Mouse (Mus musculus) intestine, embryonic 14.5 days (tissue): ENCODE measurements around the gene Cox10. TPM values are rescaled to one million over a fixed set of nuclear protein-coding genes. Genes with fewer than 3 reads are reported as not detected.

Experiments
- ATAC-seq: fragments of 200-750 bp; cut with Nextera tagmentation; replicated peaks from 2 replicates; pipeline ENCODE4 v1.8.0; 2017; ENCODE audit warnings: low read depth, moderate number of reproducible peaks, moderate TSS enrichment, moderate library complexity; ENCODE audit not compliant: low FRiP score, low TSS enrichment
- DNase-seq: peaks from one replicate; pipeline ENCODE4 v3.0.0-alpha.2; 2018; ENCODE audit warnings: low spot score
- H3K27ac ChIP-seq: fragments of 300-500 bp; sonication (generic); 2 replicates; pipeline ENCODE4 v1.5.1; 2014; ENCODE audit warnings: low read depth, mild to moderate bottlenecking, control low read depth
- H3K27me3 ChIP-seq: fragments of 300-500 bp; sonication (generic); replicated peaks from 2 replicates; pipeline ENCODE4 v1.6.1; 2014; ENCODE audit warnings: low read length, control low read depth; ENCODE audit not compliant: control insufficient read depth, insufficient read depth
- H3K36me3 ChIP-seq: fragments of 300-500 bp; sonication (generic); 2 replicates; pipeline ENCODE4 v1.6.1; 2014; ENCODE audit warnings: low read length, control low read depth; ENCODE audit not compliant: control insufficient read depth, insufficient read depth
- H3K4me1 ChIP-seq: fragments of 300-500 bp; sonication (generic); replicated peaks from 2 replicates; pipeline ENCODE4 v1.6.1; 2014; ENCODE audit warnings: low read length, control low read depth, mixed read lengths; ENCODE audit not compliant: control insufficient read depth, insufficient read depth
- H3K4me2 ChIP-seq: fragments of 300-500 bp; sonication (generic); 2 replicates; pipeline ENCODE4 v1.6.1; 2014; ENCODE audit warnings: low read length
- H3K4me3 ChIP-seq: fragments of 300-500 bp; sonication (generic); 2 replicates; pipeline ENCODE4 v1.5.1; 2014; ENCODE audit warnings: low read depth, low read length, control low read depth, mixed read lengths
- H3K9ac ChIP-seq: fragments of 300-500 bp; sonication (generic); 2 replicates; pipeline ENCODE4 v1.6.1; 2014; ENCODE audit warnings: mild to moderate bottlenecking, low read length
- H3K9me3 ChIP-seq: fragments of 300-500 bp; sonication (generic); 2 replicates; pipeline ENCODE4 v1.6.1; 2016; ENCODE audit warnings: low read length, control low read depth; ENCODE audit not compliant: control insufficient read depth
- WGBS: fragments of 180-500 bp; shearing (Covaris S2); extraction: QIAGEN DNeasy Blood & Tissue Kit; methylation state at CpG from one replicate; pipeline ENCODE4 v1.1.7; 2014; 5-methylcytosine and 5-hydroxymethylcytosine counted together
- polyA plus RNA-seq: library from polyadenylated mRNA; unstranded; fragments of >200 nt; fragmentation: Nextera tagmentation; extraction: Ambion mirVana; gene quantifications from 2 replicates; pipeline ENCODE4 v1.2.1, GENCODE M21; 2014

The Cox10 gene
- polyA plus RNA-seq, 1 experiment from 2014 or later = 33.0 TPM

GRCm38 (mm10) chr11:64062226-64062625 is 17.0 kb downstream of the Cox10 start:
- no peaks in the 10 kb centered on the region for H3K27me3 ChIP-seq
- no peak overlapping the region for H3K4me3 ChIP-seq
- no peaks in the 10 kb centered on the region for H3K4me1 ChIP-seq
- no peak overlapping the region for H3K9ac ChIP-seq
- ATAC-seq = no peak
- no peak overlapping the region for H3K4me2 ChIP-seq
- H3K9me3 ChIP-seq = no peaks in the 10 kb centered on the region
- WGBS = 92% methylated on average over 4 of the region's 4 CpGs
- no peak for DNase-seq
- H3K36me3 ChIP-seq = peaks cover 21% of the 10 kb centered on the region; the same call in 1 of the 2 replicates
- no peak overlapping the region for H3K27ac ChIP-seq

- Histone ChIP-seq H3K9me3 (no peaks in the 10 kb centered on the region), H3K36me3 (peaks cover 17% of the 10 kb centered on the region; the same call in 1 of the 2 replicates), H3K27ac (no peak overlapping the region), H3K4me2 (no peak overlapping the region), H3K4me3 (no peak overlapping the region), H3K27me3 (no peaks in the 10 kb centered on the region), H3K9ac (no peak overlapping the region), H3K4me1 (no peaks in the 10 kb centered on the region)
- WGBS = 83% methylated on average over 2 of the region's 2 CpGs
- ATAC-seq = no peak
- DNase-seq = no peak
Observed at GRCm38 (mm10) chr11:64059305-64059704, 20.0 kb downstream of the Cox10 start.

DNA sequence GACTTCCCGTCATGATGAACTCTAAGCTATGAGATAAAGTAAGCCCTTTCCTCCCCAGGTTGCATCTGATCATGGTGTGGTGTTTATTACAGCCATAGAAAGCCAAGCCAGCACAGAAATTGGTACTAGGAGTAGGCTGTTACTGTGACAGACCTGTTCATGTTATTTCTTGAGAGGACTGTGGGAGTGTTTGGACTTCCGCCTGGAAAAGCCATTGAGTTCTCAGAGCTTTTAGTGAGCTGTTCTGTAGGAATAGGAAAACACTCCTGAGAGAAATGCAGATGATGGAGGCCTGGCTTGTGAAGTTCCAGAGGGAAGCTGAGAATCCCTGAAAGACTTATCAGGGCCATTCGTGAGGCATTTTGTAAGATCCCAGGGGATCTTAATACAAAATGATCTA is 20.8 kb downstream of the Cox10 start:
- 91% methylated on average over 3 of the region's 3 CpGs for WGBS

DNA sequence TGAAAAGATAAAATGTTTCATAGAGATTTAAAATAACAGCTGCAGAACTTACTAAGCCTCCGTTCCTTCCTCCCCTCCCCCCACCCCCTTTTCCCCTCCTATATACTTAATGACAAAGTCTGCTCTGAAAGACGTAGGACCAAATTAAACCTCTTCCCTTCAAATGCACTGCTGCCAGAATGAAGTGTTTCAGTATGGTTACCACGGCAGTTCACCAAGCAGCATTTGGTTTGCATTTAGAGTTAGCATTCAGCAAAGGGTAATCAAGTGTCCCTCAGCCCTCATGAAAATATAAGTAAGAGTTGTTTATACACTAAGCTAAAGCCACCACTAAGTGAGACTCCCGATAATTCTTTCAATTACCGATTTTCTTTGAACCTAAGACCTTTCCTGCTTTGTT is 25.9 kb downstream of the Cox10 start:
- H3K27me3 ChIP-seq = no peaks in the 10 kb centered on the region
- H3K4me3 ChIP-seq = no peak overlapping the region
- H3K4me2 ChIP-seq = no peak overlapping the region
- 83% methylated on average over 5 of the region's 5 CpGs for WGBS
- ATAC-seq (no peak), DNase-seq (no peak)
- H3K36me3 ChIP-seq = peaks cover 6% of the 10 kb centered on the region; the same call in 1 of the 2 replicates
- no peaks in the 10 kb centered on the region for H3K4me1 ChIP-seq
- H3K27ac ChIP-seq = no peak overlapping the region
- H3K9me3 ChIP-seq = no peaks in the 10 kb centered on the region
- no peak overlapping the region for H3K9ac ChIP-seq

More for the DNA sequence above, 20.8 kb downstream of the Cox10 start:
- no peaks in the 10 kb centered on the region for H3K27me3 ChIP-seq
- DNase-seq = no peak
- H3K27ac ChIP-seq = no peak overlapping the region
- no peak overlapping the region for H3K4me2 ChIP-seq
- no peak overlapping the region for H3K9ac ChIP-seq
- no peak for ATAC-seq
- H3K9me3 ChIP-seq = no peaks in the 10 kb centered on the region
- H3K36me3 ChIP-seq = peaks cover 17% of the 10 kb centered on the region; the same call in 1 of the 2 replicates
- H3K4me1 ChIP-seq = no peaks in the 10 kb centered on the region
- no peak overlapping the region for H3K4me3 ChIP-seq

- H3K36me3 ChIP-seq = no peaks in the 10 kb centered on the region; the same call in 1 of the 2 replicates
- ATAC-seq (no peak), DNase-seq (no peak)
- WGBS = 54% methylated on average over 9 of the region's 9 CpGs
- H3K9ac ChIP-seq = no peak overlapping the region
- no peak overlapping the region for H3K4me2 ChIP-seq
- no peak overlapping the region for H3K4me3 ChIP-seq
- H3K9me3 ChIP-seq = no peaks in the 10 kb centered on the region
- no peak overlapping the region for H3K27ac ChIP-seq
- H3K27me3 ChIP-seq = no peaks in the 10 kb centered on the region
- H3K4me1 ChIP-seq = no peaks in the 10 kb centered on the region
Observed at GRCm38 (mm10) chr11:64051195-64051968, 27.9 kb downstream of the Cox10 start.

DNA sequence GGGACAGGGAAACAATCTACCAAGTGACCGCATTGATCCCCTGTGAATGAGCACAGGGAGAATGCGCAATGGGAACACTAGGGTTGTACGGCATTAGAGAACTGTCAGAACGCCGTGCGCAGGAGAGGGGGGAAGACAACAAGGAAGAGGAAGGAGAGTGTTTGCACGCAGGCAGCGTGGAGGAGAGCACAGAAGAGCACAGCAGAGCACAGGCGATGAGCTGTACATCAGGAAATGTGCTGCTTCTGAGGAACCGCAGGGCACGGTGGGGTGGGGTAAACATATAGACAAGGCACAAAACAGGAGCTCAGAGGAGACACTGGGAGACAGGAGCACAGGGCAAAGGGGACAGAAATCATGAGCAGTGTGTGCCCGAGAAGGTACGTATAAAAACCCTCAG is 31.8 kb downstream of the Cox10 start:
- 81% methylated on average over 13 of the region's 13 CpGs for WGBS
- H3K27me3 ChIP-seq = no peaks in the 10 kb centered on the region

DNA sequence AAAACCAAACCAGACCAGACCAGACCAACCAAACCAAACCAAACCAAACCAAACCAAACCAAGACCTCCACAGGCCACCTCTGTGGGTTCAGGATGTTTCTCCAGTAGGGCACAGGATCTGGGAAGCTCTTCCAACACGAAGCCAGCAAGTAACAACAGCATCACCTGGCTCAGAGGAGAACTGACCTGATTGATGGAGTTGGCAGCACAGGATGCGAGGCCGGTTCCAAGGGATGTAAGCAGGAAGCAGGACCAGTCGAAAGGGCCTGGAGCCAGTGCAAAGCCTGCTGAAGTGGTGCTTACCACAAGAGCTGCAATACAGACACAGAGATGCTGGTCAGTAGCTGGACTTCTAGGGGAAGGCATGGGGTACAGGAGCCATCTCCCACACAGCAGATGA is 34.2 kb downstream of the Cox10 start:
- peaks cover 17% of the 10 kb centered on the region; the same call in 1 of the 2 replicates for H3K36me3 ChIP-seq
- no peaks in the 10 kb centered on the region for H3K9me3 ChIP-seq
- no peak overlapping the region for H3K27ac ChIP-seq
- H3K4me2 ChIP-seq = no peak overlapping the region
- ATAC-seq (no peak), DNase-seq (no peak)
- H3K9ac ChIP-seq = no peak overlapping the region
- H3K4me3 ChIP-seq = no peak overlapping the region
- H3K27me3 ChIP-seq = no peaks in the 10 kb centered on the region
- no peaks in the 10 kb centered on the region for H3K4me1 ChIP-seq
- 87% methylated on average over 4 of the region's 4 CpGs for WGBS

More for the DNA sequence above, 31.8 kb downstream of the Cox10 start:
- Histone ChIP-seq H3K4me1 (no peaks in the 10 kb centered on the region), H3K27ac (no peak overlapping the region), H3K4me3 (no peak overlapping the region), H3K9me3 (no peaks in the 10 kb centered on the region), H3K9ac (no peak overlapping the region), H3K4me2 (no peak overlapping the region), H3K36me3 (peaks cover 14% of the 10 kb centered on the region; the same call in 1 of the 2 replicates)
- DNase-seq = no peak
- no peak for ATAC-seq

DNA sequence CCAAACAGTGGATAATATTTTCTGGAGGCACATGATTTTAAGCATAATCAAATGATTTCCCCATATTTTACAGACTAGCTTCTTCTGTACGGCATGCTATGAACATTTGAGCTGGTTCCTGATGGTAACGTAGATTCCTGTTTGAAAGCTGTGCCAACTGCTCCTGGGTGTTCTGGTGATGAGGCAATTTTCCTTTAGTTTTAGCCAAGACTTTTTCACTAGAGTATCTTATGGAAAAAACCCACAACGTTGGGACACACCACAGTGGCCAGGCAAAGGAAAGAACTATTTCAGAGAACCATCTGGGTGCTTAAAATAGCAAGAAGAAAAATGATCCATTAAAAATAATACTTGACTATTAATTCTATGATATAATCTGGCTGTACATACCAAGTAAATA is 35.2 kb downstream of the Cox10 start:
- DNase-seq (no peak), ATAC-seq (no peak)
- H3K36me3 ChIP-seq = peaks cover 17% of the 10 kb centered on the region; the same call in 1 of the 2 replicates
- H3K27ac ChIP-seq = no peak overlapping the region
- H3K4me2 ChIP-seq = no peak overlapping the region
- no peak overlapping the region for H3K9ac ChIP-seq
- H3K4me3 ChIP-seq = no peak overlapping the region
- no peaks in the 10 kb centered on the region for H3K4me1 ChIP-seq
- no peaks in the 10 kb centered on the region for H3K27me3 ChIP-seq
- WGBS = 92% methylated on average over 3 of the region's 3 CpGs
- no peaks in the 10 kb centered on the region for H3K9me3 ChIP-seq

- Histone ChIP-seq H3K36me3 (peaks cover 17% of the 10 kb centered on the region; the same call in 1 of the 2 replicates), H3K27me3 (no peaks in the 10 kb centered on the region), H3K9me3 (no peaks in the 10 kb centered on the region), H3K9ac (no peak overlapping the region), H3K27ac (no peak overlapping the region), H3K4me3 (no peak overlapping the region), H3K4me2 (no peak overlapping the region), H3K4me1 (0 out of 2 replicates have a peak, but pooled peaks cover 3% of the 10 kb centered on the region)
- ATAC-seq (no peak), DNase-seq (no peak)
- WGBS = 82% methylated on average over 7 of the region's 7 CpGs
Observed at GRCm38 (mm10) chr11:64041281-64041680, 38.0 kb downstream of the Cox10 start.
